Mouse (Mus musculus): ENCODE measurements at regions not wholly inside any gene's neighbourhood (a gene's known extent, or its start where the extent isn't known, plus 50 kb on each side); places are given as distances from the start of the nearest gene placed in this dataset.

GRCm38 (mm10) chr2:103893159-103893740, 64.5 kb upstream of the Lmo2 start:
- DNase-seq (ENCODE audit: low spot score in 2 of 2): no peak

- DNase-seq (ENCODE audit: low spot score in 2 of 2): no peak
Measured at GRCm38 (mm10) chr2:103893805-103894204, 64.0 kb upstream of the Lmo2 start.

GRCm38 (mm10) chr2:103894981-103895676, 62.7 kb upstream of the Lmo2 start:
- DNase-seq (ENCODE audit: low spot score in 2 of 2): no peak

GRCm38 (mm10) chr2:103896160-103896559, 61.6 kb upstream of the Lmo2 start:
- no peak for DNase-seq (ENCODE audit: low spot score in 2 of 2)

GRCm38 (mm10) chr2:103896814-103897213, 61.0 kb upstream of the Lmo2 start:
- DNase-seq (ENCODE audit: low spot score in 2 of 2): no peak

- DNase-seq (ENCODE audit: low spot score in 2 of 2): no peak
Measured at GRCm38 (mm10) chr2:103899713-103900112, 58.1 kb upstream of the Lmo2 start.

- no peak for DNase-seq (ENCODE audit: low spot score in 2 of 2)
Measured at GRCm38 (mm10) chr2:103900384-103900783, 57.4 kb upstream of the Lmo2 start.

- no peak for DNase-seq (ENCODE audit: low spot score in 2 of 2)
Measured at GRCm38 (mm10) chr2:103901457-103901856, 56.3 kb upstream of the Lmo2 start.

- DNase-seq (ENCODE audit: low spot score in 2 of 2): no peak
Measured at GRCm38 (mm10) chr2:103902777-103903176, 55.0 kb upstream of the Lmo2 start.

GRCm38 (mm10) chr2:103905681-103906080, 52.1 kb upstream of the Lmo2 start:
- no peak for DNase-seq (ENCODE audit: low spot score in 2 of 2)

GRCm38 (mm10) chr2:103906581-103907184, 51.1 kb upstream of the Lmo2 start:
- no peak for DNase-seq (ENCODE audit: low spot score in 2 of 2)
